Mouse (Mus musculus) heart, adult 10 weeks (tissue): Measurements from ENCODE around the gene Olfr284. TPM values are rescaled to one million over a fixed set of nuclear protein-coding genes. Genes with fewer than 3 reads are reported as not detected.

Experiments
- polyA plus RNA-seq: library from polyadenylated mRNA; stranded (reverse); fragments of 350-450 nt; fragmentation: Illumina TruSeq; extraction: RNeasy Lipid Tissue Mini Kit (QIAGEN cat#74804); gene quantifications from one replicate; pipeline ENCODE4 v1.2.3, GENCODE M21; 2014; ENCODE audit warnings: low read depth, low replicate concordance

Gene Olfr284
- polyA plus RNA-seq = not detected

GRCm38 (mm10) chr15:98340887-98341286 is at the start of gene Olfr284:
Gene Olfr284, minus strand, starts transcription at chr15:98340987.

GRCm38 (mm10) chr15:98380846-98381245 is 40.1 kb upstream of the Olfr284 start, which contains the start of gene Olfr283:
Gene Olfr283, minus strand, starts transcription at chr15:98380946.

GRCm38 (mm10) chr15:98317177-98317724 is 23.5 kb downstream of the Olfr284 start, which contains the start of gene Olfr285:
Gene Olfr285, minus strand, starts transcription at chr15:98317353.

GRCm38 (mm10) chr15:98295628-98296551 is 44.9 kb downstream of the Olfr284 start, which contains the start of gene Zfp641:
Gene Zfp641, minus strand, starts transcription at chr15:98296161.

Other genes with a start within 250 kb of the Olfr284 start
- 729 TPM for gene Pfkm, start 248.4 kb downstream of the Olfr284 start, polyA plus RNA-seq
- gene Senp1, start 247.2 kb downstream of the Olfr284 start, polyA plus RNA-seq = 10.9 TPM
- 96.2 TPM for gene Asb8, start 175.4 kb downstream of the Olfr284 start, polyA plus RNA-seq
- gene Ccdc184, start 173.8 kb downstream of the Olfr284 start, polyA plus RNA-seq = 0.42 TPM
- gene Olfr288, start 145.4 kb downstream of the Olfr284 start, polyA plus RNA-seq = not detected
- gene Gm44579, start 120.0 kb downstream of the Olfr284 start, polyA plus RNA-seq = not detected
- not detected for gene Olfr287, start 119.9 kb downstream of the Olfr284 start, polyA plus RNA-seq
- gene Olfr286, start 106.5 kb downstream of the Olfr284 start, polyA plus RNA-seq = not detected
- not detected for gene H1fnt, start 83.7 kb downstream of the Olfr284 start, polyA plus RNA-seq
- gene Zfp641, start 44.8 kb downstream of the Olfr284 start, polyA plus RNA-seq = 5.4 TPM
- not detected for gene Olfr285, start 23.6 kb downstream of the Olfr284 start, polyA plus RNA-seq
- gene Olfr283, start 40.0 kb upstream of the Olfr284 start, polyA plus RNA-seq = not detected
- gene Olfr282, start 90.2 kb upstream of the Olfr284 start, polyA plus RNA-seq = not detected
- not detected for gene Olfr281, start 111.6 kb upstream of the Olfr284 start, polyA plus RNA-seq
- not detected for gene OR5BS1P, start 128.9 kb upstream of the Olfr284 start, polyA plus RNA-seq
- not detected for gene Lalba, start 141.7 kb upstream of the Olfr284 start, polyA plus RNA-seq
- not detected for gene Olfr279, start 151.4 kb upstream of the Olfr284 start, polyA plus RNA-seq
- gene Kansl2, start 193.3 kb upstream of the Olfr284 start, polyA plus RNA-seq = 63.5 TPM
- gene Ccnt1, start 229.9 kb upstream of the Olfr284 start, polyA plus RNA-seq = 17.2 TPM
- gene 4930415O20Rik, start 230.0 kb upstream of the Olfr284 start, polyA plus RNA-seq = not detected